12 mouse cellular contexts compared by ENCODE assay signal in genomic region chr17:28244214-28244613, GRCm38 (mm10). TPM values are rescaled to one million over a fixed set of nuclear protein-coding genes. Genes with fewer than 3 reads are reported as not detected.
DNase-seq lines count a peak whose midpoint lies in the region; ATAC-seq and TF ChIP-seq lines count a peak whose summit lies in the region.
"Had no signal": no experiment of that assay in that cellular context is flagged by ENCODE, and none has a peak within 500 bp of the region (broad histone marks: within the 10 kb centered on the region; RNA-seq: fewer than 3 reads in every experiment).

No protein-coding gene starts in this region.

- TF ChIP-seq EP300 in lung, postnatal 0 days (IDR thresholded peaks at IDR 0.05), result no peak

- 0 out of 2 replicates have a peak, but pooled peaks have one; percentile 4 for ATAC-seq in liver, embryonic 16.5 days (ENCODE audit: low read depth)
- ATAC-seq in hindbrain, embryonic 11.5 days (ENCODE audit: low FRiP score), result no peak
- no peak for ATAC-seq in neural tube, embryonic 14.5 days (ENCODE audit: low read depth)
- no peak for ATAC-seq in lung, postnatal 0 days

- no peak for TF ChIP-seq CTCF in lung, postnatal 0 days (IDR thresholded peaks at IDR 0.05)

- no peak overlapping the region for H3K4me2 ChIP-seq in liver, embryonic 16.5 days (ENCODE audit: low read depth, low read length)
- H3K4me2 ChIP-seq in hindbrain, embryonic 11.5 days (replicated peaks; ENCODE audit: low read depth, low read length), result no peak overlapping the region
- no peak overlapping the region for H3K4me2 ChIP-seq in neural tube, embryonic 14.5 days (ENCODE audit: low read depth, low read length)
- H3K4me2 ChIP-seq in lung, postnatal 0 days (replicated peaks; ENCODE audit: low read depth, low read length), result no peak overlapping the region

- no peak overlapping the region for H3K27ac ChIP-seq in liver, embryonic 16.5 days (ENCODE audit: low read length)
- H3K27ac ChIP-seq in hindbrain, embryonic 11.5 days (ENCODE audit: low read depth, low read length), result peak overlapping the region; percentile 24; the same call in 1 of the 2 replicates
- H3K27ac ChIP-seq in neural tube, embryonic 14.5 days (ENCODE audit: low read depth, low read length), result peak overlapping the region; percentile 57; the same call in 1 of the 2 replicates
- no peak overlapping the region for H3K27ac ChIP-seq in lung, postnatal 0 days (ENCODE audit: low read length)

- WGBS in liver, embryonic 16.5 days (ENCODE audit: insufficient replicate concordance), result 73% methylated on average over 6 of the region's 6 CpGs
- WGBS in hindbrain, embryonic 11.5 days, result 80% methylated on average over 6 of the region's 6 CpGs
- WGBS in neural tube, embryonic 14.5 days, result 88% methylated on average over 6 of the region's 6 CpGs
- 78% methylated on average over 6 of the region's 6 CpGs for WGBS in lung, postnatal 0 days

- no peak overlapping the region for H3K9ac ChIP-seq in liver, embryonic 16.5 days (ENCODE audit: low read depth, low read length)
- H3K9ac ChIP-seq in hindbrain, embryonic 11.5 days (ENCODE audit: low read depth, low read length), result no peak overlapping the region
- H3K9ac ChIP-seq in neural tube, embryonic 14.5 days (replicated peaks; ENCODE audit: low read depth, low read length), result no peak overlapping the region
- no peak overlapping the region for H3K9ac ChIP-seq in lung, postnatal 0 days (replicated peaks; ENCODE audit: low read depth)

- no peaks in the 10 kb centered on the region for H3K27me3 ChIP-seq in liver, embryonic 16.5 days (ENCODE audit: control insufficient read depth, insufficient read depth, low read depth, low read length)
- H3K27me3 ChIP-seq in hindbrain, embryonic 11.5 days (ENCODE audit: control insufficient read depth, insufficient read depth, low read length), result no peaks in the 10 kb centered on the region
- H3K27me3 ChIP-seq in neural tube, embryonic 14.5 days (ENCODE audit: control insufficient read depth, insufficient read depth, low read length), result no peaks in the 10 kb centered on the region
- H3K27me3 ChIP-seq in lung, postnatal 0 days (replicated peaks; ENCODE audit: insufficient read depth, low read length), result no peaks in the 10 kb centered on the region

- H3K36me3 ChIP-seq in liver, embryonic 16.5 days (ENCODE audit: control insufficient read depth, insufficient read depth), result no peaks in the 10 kb centered on the region
- no peaks in the 10 kb centered on the region for H3K36me3 ChIP-seq in hindbrain, embryonic 11.5 days (ENCODE audit: control insufficient read depth, insufficient read depth, low read length)
- no peaks in the 10 kb centered on the region for H3K36me3 ChIP-seq in neural tube, embryonic 14.5 days (ENCODE audit: control insufficient read depth, insufficient read depth, low read length)
- peaks cover 9% of the 10 kb centered on the region; the same call in 1 of the 2 replicates for H3K36me3 ChIP-seq in lung, postnatal 0 days (ENCODE audit: insufficient read depth, low read length)

- peaks cover 33% of the 10 kb centered on the region for H3K4me1 ChIP-seq in liver, embryonic 16.5 days (ENCODE audit: control insufficient read depth, low read depth, low read length)
- H3K4me1 ChIP-seq in hindbrain, embryonic 11.5 days (replicated peaks; ENCODE audit: control insufficient read depth, insufficient read depth, low read length), result no peaks in the 10 kb centered on the region
- peaks cover 12% of the 10 kb centered on the region; the same call in 1 of the 2 replicates for H3K4me1 ChIP-seq in neural tube, embryonic 14.5 days (ENCODE audit: control insufficient read depth, insufficient read depth, low read length)
- H3K4me1 ChIP-seq in lung, postnatal 0 days (ENCODE audit: insufficient read depth, low read depth, low read length), result no peaks in the 10 kb centered on the region; the same call in 1 of the 2 replicates

- no peak overlapping the region for H3K4me3 ChIP-seq in liver, embryonic 16.5 days (ENCODE audit: low read depth, low read length)
- no peak overlapping the region for H3K4me3 ChIP-seq in hindbrain, embryonic 11.5 days (ENCODE audit: low read depth, low read length)
- no peak overlapping the region for H3K4me3 ChIP-seq in neural tube, embryonic 14.5 days (ENCODE audit: low read depth, low read length)
- no peak overlapping the region for H3K4me3 ChIP-seq in lung, postnatal 0 days (ENCODE audit: low read depth, low read length)

- no peaks in the 10 kb centered on the region for H3K9me3 ChIP-seq in liver, embryonic 16.5 days (replicated peaks; ENCODE audit: control insufficient read depth, low read length)
- H3K9me3 ChIP-seq in hindbrain, embryonic 11.5 days (ENCODE audit: control insufficient read depth, low read length), result no peaks in the 10 kb centered on the region
- no peaks in the 10 kb centered on the region for H3K9me3 ChIP-seq in neural tube, embryonic 14.5 days (ENCODE audit: control insufficient read depth, low read length)
- no peaks in the 10 kb centered on the region for H3K9me3 ChIP-seq in lung, postnatal 0 days (ENCODE audit: low read length)
- H3K9me3 ChIP-seq: G1E had no signal

- DNase-seq in adrenal gland, adult 2 months, result peak; percentile 60
- DNase-seq in adrenal gland, postnatal 4 days (ENCODE audit: low spot score in 2 of 2), result no peak
- no peak for DNase-seq in liver
- no peak for DNase-seq in hindbrain, embryonic 11.5 days (ENCODE audit: low spot score)
- no peak for DNase-seq in thymus, postnatal 25 days
- no peak for DNase-seq in lung, postnatal 0 days (ENCODE audit: low spot score)
- DNase-seq: cerebellum, adult 11-12 months; gastrocnemius, postnatal 25 days; kidney, adult 18-20 months had no signal

RNA-seq across cellular contexts. Expression of gene Ppard, which starts 11.7 kb away (rescaled TPM):
- 10 to 100 TPM; 39.3 to 60.3 TPM for total RNA-seq in adrenal gland, adult 2 months (2021)
- polyA plus RNA-seq in adrenal gland, adult 2 months (2012; rRNA removed), result 58.0 and 65.5 TPM in 2 replicates
- total RNA-seq in adrenal gland, postnatal 4 days (2021), result 10 to 100 TPM; 27.1 to 33.6 TPM
- polyA plus RNA-seq in liver, embryonic 16.5 days (2015; fragmentation: Nextera tagmentation; extraction: Ambion mirVana), result 0.62 and 0.77 TPM in 2 replicates
- polyA plus RNA-seq in hindbrain, embryonic 11.5 days (2014; fragmentation: Nextera tagmentation; extraction: Ambion mirVana), result 1.7 and 3.5 TPM in 2 replicates
- 1.3 and 2.0 TPM in 2 replicates for polyA plus RNA-seq in neural tube, embryonic 14.5 days (2014; fragmentation: Nextera tagmentation; extraction: Ambion mirVana)
- 2.4 and 3.0 TPM in 2 replicates for polyA plus RNA-seq in lung, postnatal 0 days (2015; fragmentation: Nextera tagmentation; extraction: Ambion mirVana)

RNA-seq across cellular contexts. Expression of gene Def6, which starts 36.6 kb away (rescaled TPM):
- total RNA-seq in adrenal gland, adult 2 months (2021), result 1 to 10 TPM; 1.5 to 1.8 TPM
- polyA plus RNA-seq in adrenal gland, adult 2 months (2012; rRNA removed), result 2.8 and 3.3 TPM in 2 replicates
- 1 to 10 TPM; 4.3 to 6.7 TPM for total RNA-seq in adrenal gland, postnatal 4 days (2021)
- polyA plus RNA-seq in liver, embryonic 16.5 days (2015; fragmentation: Nextera tagmentation; extraction: Ambion mirVana), result 7.2 and 8.2 TPM in 2 replicates
- 1.8 and 2.9 TPM in 2 replicates for polyA plus RNA-seq in hindbrain, embryonic 11.5 days (2014; fragmentation: Nextera tagmentation; extraction: Ambion mirVana)
- 4.0 and 5.0 TPM in 2 replicates for polyA plus RNA-seq in neural tube, embryonic 14.5 days (2014; fragmentation: Nextera tagmentation; extraction: Ambion mirVana)
- polyA plus RNA-seq in lung, postnatal 0 days (2015; fragmentation: Nextera tagmentation; extraction: Ambion mirVana), result 5.8 and 6.2 TPM in 2 replicates

Comparison
In these comparisons a context has a peak if more than half of its experiments do, and no peak if none do; other contexts are left out.
1. H3K27ac ChIP-seq: peak in hindbrain, embryonic 11.5 days (single experiment) and neural tube, embryonic 14.5 days (single experiment); none in liver, embryonic 16.5 days (single experiment) and lung, postnatal 0 days (single experiment).
2. RNA of gene Ppard, which starts 11.7 kb away (polyA plus RNA-seq): 58.0 to 65.5 TPM in adrenal gland, adult 2 months; 1.7 to 3.5 TPM in hindbrain, embryonic 11.5 days, 2.4 to 3.0 TPM in lung, postnatal 0 days, 1.3 to 2.0 TPM in neural tube, embryonic 14.5 days and 0.62 to 0.77 TPM in liver, embryonic 16.5 days; every median in the first group is over 10 times any median in the second.